ENCODE assay signal across 28 mouse cellular contexts in genomic region chr14:62353793-62354192, GRCm38 (mm10).
"Had no signal": no experiment of that assay in that cellular context is flagged by ENCODE, and none has a peak within 500 bp of the region (broad histone marks: within the 10 kb centered on the region; RNA-seq: fewer than 3 reads in every experiment).

No protein-coding gene starts in this region.

- H3K9ac ChIP-seq: embryonic facial prominence, embryonic 12.5 days; embryonic facial prominence, embryonic 13.5 days; embryonic facial prominence, embryonic 15.5 days; forebrain, embryonic 12.5 days; forebrain, embryonic 13.5 days; forebrain, embryonic 15.5 days; forebrain, postnatal 0 days had no signal

- H3K4me3 ChIP-seq: embryonic facial prominence, embryonic 10.5 days; embryonic facial prominence, embryonic 12.5 days; embryonic facial prominence, embryonic 13.5 days; embryonic facial prominence, embryonic 15.5 days; erythroblast, embryonic 14.5 days; forebrain, embryonic 10.5 days; forebrain, embryonic 12.5 days; forebrain, embryonic 13.5 days; forebrain, embryonic 15.5 days; gastrocnemius, adult 2 months; heart, adult 2 months; heart, embryonic 10.5 days had no signal

- DNase-seq: cerebellum, adult 9-10 months; cerebellum, adult 9-11 months; cerebellum, postnatal 10 days; cerebellum, postnatal 14 days; cerebellum, postnatal 25 days; cerebellum, postnatal 36 days; embryo, embryonic 11 days; forebrain, postnatal 0 days; gastrocnemius, adult 2 months; gastrocnemius, postnatal 10 days; gastrocnemius, postnatal 14 days; gastrocnemius, postnatal 25 days; gastrocnemius, postnatal 36 days; heart, adult 18-20 months; heart, adult 2 months had no signal

- H3K36me3 ChIP-seq: embryonic facial prominence, embryonic 15.5 days had no signal

- ATAC-seq: forebrain, embryonic 13.5 days; forebrain, embryonic 14.5 days; forebrain, embryonic 15.5 days; forebrain, embryonic 16.5 days; forebrain, postnatal 0 days had no signal

- H3K27ac ChIP-seq: embryonic facial prominence, embryonic 12.5 days; embryonic facial prominence, embryonic 13.5 days; embryonic facial prominence, embryonic 15.5 days; forebrain, embryonic 10.5 days; forebrain, embryonic 12.5 days; forebrain, embryonic 13.5 days; forebrain, embryonic 15.5 days; gastrocnemius, adult 2 months; heart, adult 2 months; heart, embryonic 10.5 days had no signal

- H3K27me3 ChIP-seq: embryonic facial prominence, embryonic 12.5 days; embryonic facial prominence, embryonic 13.5 days; embryonic facial prominence, embryonic 15.5 days; forebrain, embryonic 12.5 days; forebrain, embryonic 13.5 days; forebrain, embryonic 15.5 days had no signal

- H3K9me3 ChIP-seq: embryonic facial prominence, embryonic 10.5 days; embryonic facial prominence, embryonic 12.5 days; embryonic facial prominence, embryonic 13.5 days; embryonic facial prominence, embryonic 15.5 days; forebrain, embryonic 10.5 days; forebrain, embryonic 12.5 days; forebrain, embryonic 13.5 days; forebrain, embryonic 15.5 days; heart, embryonic 10.5 days had no signal

- H3K4me2 ChIP-seq: embryonic facial prominence, embryonic 12.5 days; embryonic facial prominence, embryonic 13.5 days; embryonic facial prominence, embryonic 15.5 days; forebrain, embryonic 12.5 days; forebrain, embryonic 13.5 days; forebrain, embryonic 15.5 days; heart, embryonic 11.5 days had no signal

- H3K4me1 ChIP-seq: embryonic facial prominence, embryonic 12.5 days; embryonic facial prominence, embryonic 13.5 days; embryonic facial prominence, embryonic 15.5 days; forebrain, embryonic 12.5 days; forebrain, embryonic 13.5 days; forebrain, embryonic 15.5 days had no signal
